In the genomic region with DNA sequence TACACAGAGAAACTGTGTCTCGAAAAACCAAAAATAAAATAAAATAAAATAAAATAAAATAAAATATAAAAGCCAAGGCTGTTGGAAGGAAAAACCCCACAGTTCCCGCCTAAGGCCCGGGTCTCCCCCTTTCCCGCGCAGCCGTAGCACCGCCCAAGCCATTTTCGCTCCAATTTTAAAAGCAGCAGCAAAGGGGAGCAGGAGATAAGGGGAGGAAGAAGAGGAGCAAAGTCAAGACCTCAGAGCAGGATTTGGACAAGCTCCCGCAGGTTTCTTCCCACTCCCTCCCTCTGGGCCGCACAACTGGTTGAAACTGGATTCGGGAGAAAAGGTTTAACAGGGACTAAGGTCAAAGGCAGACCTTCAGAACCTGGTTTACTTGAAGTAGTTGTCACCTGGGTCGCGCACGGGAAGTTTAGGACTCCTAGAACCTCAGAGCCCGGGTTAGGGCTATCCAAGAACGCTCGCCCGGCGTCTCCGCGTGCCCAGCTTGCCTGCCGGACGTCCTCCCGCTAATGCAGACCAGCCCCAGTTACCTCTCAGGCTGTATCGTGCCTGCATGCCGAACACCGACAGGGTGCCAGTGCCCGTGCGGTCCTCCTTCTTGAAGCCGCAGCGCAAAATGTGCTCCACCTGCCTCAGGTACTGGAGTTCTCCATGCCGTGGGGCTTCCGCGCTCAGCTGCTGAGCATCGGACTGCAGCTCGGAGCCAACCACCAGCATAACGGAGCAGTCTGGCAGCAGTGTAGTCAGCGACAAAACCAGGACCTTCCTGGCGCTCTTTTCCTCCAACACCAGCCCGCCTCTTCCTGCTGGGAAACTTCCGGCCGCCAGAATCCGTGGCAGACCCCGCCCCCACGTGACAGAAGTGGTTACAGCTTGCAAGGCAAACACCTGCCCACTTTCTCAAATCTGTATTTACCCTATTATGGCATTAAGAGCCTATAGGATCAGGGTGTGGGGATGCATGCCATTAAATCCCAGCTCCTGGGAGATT, we compare ENCODE assay signal across 8 mouse cellular contexts. TPM values are rescaled to one million over a fixed set of nuclear protein-coding genes. Genes with fewer than 3 reads are reported as not detected.
DNase-seq lines count a peak whose midpoint lies in the region; ATAC-seq and TF ChIP-seq lines count a peak whose summit lies in the region.

Gene Tyms (minus strand): TSS at position 793 of the 997 bp plus-strand sequence.

- H3K4me2 ChIP-seq in heart, embryonic 12.5 days = peak within 1 kb of the TSS; percentile 80
- H3K4me2 ChIP-seq in kidney, postnatal 0 days (ENCODE audit: low read length) = peak within 1 kb of the TSS; percentile 88
- H3K4me2 ChIP-seq in liver, embryonic 11.5 days = peak within 1 kb of the TSS; percentile 90
- peak within 1 kb of the TSS; percentile 61 for H3K4me2 ChIP-seq in stomach, embryonic 15.5 days

- peak within 1 kb of the TSS; percentile 93 for H3K27ac ChIP-seq in heart, embryonic 12.5 days (ENCODE audit: poor library complexity, severe bottlenecking)
- peak within 1 kb of the TSS; percentile 84 for H3K27ac ChIP-seq in kidney, postnatal 0 days
- peak within 1 kb of the TSS; percentile 91 for H3K27ac ChIP-seq in liver, embryonic 11.5 days (ENCODE audit: low read depth, low read length)
- H3K27ac ChIP-seq in stomach, embryonic 15.5 days = peak within 1 kb of the TSS; percentile 81

- DNase-seq in CD4-positive helper T cell, adult 2 months (ENCODE audit: low read depth, low spot score) = peak; percentile 73
- DNase-seq in brain, embryonic 14.5 days (ENCODE audit: low read depth) = peak; percentile 95
- peak; percentile 90 for DNase-seq in kidney, postnatal 0 days (ENCODE audit: low spot score)
- DNase-seq in liver, embryonic 11.5 days (ENCODE audit: low spot score) = peak; percentile 84
- peak; percentile 18 to 26 for DNase-seq in natural killer cell, adult 2 months (ENCODE audit: low spot score in 2 of 2)

- no peak; the same call in 1 of the 2 replicates for TF ChIP-seq CTCF in brain, embryonic 14.5 days (IDR thresholded peaks at IDR 0.05; ENCODE audit: borderline replicate concordance, extremely low read depth, insufficient read depth, insufficient read length)
- peak; percentile 29; the same call in 1 of the 2 replicates for TF ChIP-seq CTCF in kidney, postnatal 0 days (IDR thresholded peaks at IDR 0.05; ENCODE audit: low read depth)

- H3K9ac ChIP-seq in heart, embryonic 12.5 days = peak within 1 kb of the TSS; percentile 90
- peak within 1 kb of the TSS; percentile 75 for H3K9ac ChIP-seq in kidney, postnatal 0 days (ENCODE audit: low read depth, low read length)
- H3K9ac ChIP-seq in liver, embryonic 11.5 days (ENCODE audit: low read depth, low read length) = peak within 1 kb of the TSS; percentile 95
- peak within 1 kb of the TSS; percentile 40 for H3K9ac ChIP-seq in stomach, embryonic 15.5 days

- ATAC-seq in heart, embryonic 12.5 days (ENCODE audit: insufficient number of reproducible peaks, low FRiP score) = peak; percentile 90
- ATAC-seq in kidney, postnatal 0 days (replicated peaks; ENCODE audit: low FRiP score, low read depth) = peak; percentile 87
- peak; percentile 90 for ATAC-seq in liver, embryonic 11.5 days (replicated peaks; ENCODE audit: low FRiP score)
- ATAC-seq in stomach, embryonic 15.5 days (ENCODE audit: insufficient read depth, low FRiP score, low read depth) = peak; percentile 93

- H3K9me3 ChIP-seq in erythroblast, embryonic 14.5 days (ENCODE audit: control insufficient read depth, low read length) = no peaks in the 10 kb centered on the region
- H3K9me3 ChIP-seq in heart, embryonic 12.5 days (replicated peaks) = no peaks in the 10 kb centered on the region
- no peaks in the 10 kb centered on the region for H3K9me3 ChIP-seq in kidney, postnatal 0 days (replicated peaks; ENCODE audit: low read length)
- no peaks in the 10 kb centered on the region for H3K9me3 ChIP-seq in liver, embryonic 11.5 days (ENCODE audit: control insufficient read depth, low read length)
- no peaks in the 10 kb centered on the region for H3K9me3 ChIP-seq in stomach, embryonic 15.5 days

- H3K4me3 ChIP-seq in erythroblast, embryonic 14.5 days (replicated peaks) = peak within 1 kb of the TSS; percentile 95
- H3K4me3 ChIP-seq in heart, embryonic 12.5 days = peak within 1 kb of the TSS; percentile 85
- H3K4me3 ChIP-seq in kidney, postnatal 0 days (replicated peaks; ENCODE audit: low read depth, low read length) = peak within 1 kb of the TSS; percentile 80
- H3K4me3 ChIP-seq in liver, embryonic 11.5 days (ENCODE audit: low read depth, low read length) = peak within 1 kb of the TSS; percentile 95
- H3K4me3 ChIP-seq in stomach, embryonic 15.5 days (replicated peaks) = peak within 1 kb of the TSS; percentile 68

- peaks cover 44% of the 10 kb centered on the region for H3K36me3 ChIP-seq in erythroblast, embryonic 14.5 days (ENCODE audit: control insufficient read depth)
- peaks cover 31% of the 10 kb centered on the region for H3K36me3 ChIP-seq in heart, embryonic 12.5 days
- peaks cover 5% of the 10 kb centered on the region; the same call in 1 of the 2 replicates for H3K36me3 ChIP-seq in kidney, postnatal 0 days (ENCODE audit: insufficient read depth, low read length)
- peaks cover 17% of the 10 kb centered on the region for H3K36me3 ChIP-seq in liver, embryonic 11.5 days (ENCODE audit: control insufficient read depth, insufficient read depth, low read length)
- H3K36me3 ChIP-seq in stomach, embryonic 15.5 days = peaks cover 15% of the 10 kb centered on the region; the same call in 1 of the 2 replicates

- peaks cover 31% of the 10 kb centered on the region for H3K4me1 ChIP-seq in erythroblast, embryonic 14.5 days (ENCODE audit: control insufficient read depth)
- H3K4me1 ChIP-seq in heart, embryonic 12.5 days (replicated peaks) = peaks cover 11% of the 10 kb centered on the region
- H3K4me1 ChIP-seq in kidney, postnatal 0 days (replicated peaks; ENCODE audit: insufficient read depth, low read length) = no peaks in the 10 kb centered on the region
- H3K4me1 ChIP-seq in liver, embryonic 11.5 days (replicated peaks; ENCODE audit: control insufficient read depth, insufficient read depth, low read length) = peaks cover 2% of the 10 kb centered on the region; the same call in 1 of the 2 replicates
- H3K4me1 ChIP-seq in stomach, embryonic 15.5 days = 0 out of 2 replicates have a peak, but pooled peaks cover 3% of the 10 kb centered on the region

- TF ChIP-seq POLR2A in brain, embryonic 14.5 days (IDR thresholded peaks at IDR 0.05; ENCODE audit: borderline replicate concordance, extremely low read depth, insufficient read depth, insufficient read length, poor library complexity, severe bottlenecking) = peak; percentile 50; the same call in 1 of the 2 replicates

- under 1% methylated on average over 45 of the region's 45 CpGs for WGBS in heart, embryonic 12.5 days
- 1% methylated on average over 45 of the region's 45 CpGs for WGBS in kidney, postnatal 0 days
- WGBS in liver, embryonic 11.5 days = 1% methylated on average over 45 of the region's 45 CpGs
- WGBS in stomach, embryonic 15.5 days = 2% methylated on average over 45 of the region's 45 CpGs

- no peaks in the 10 kb centered on the region for H3K27me3 ChIP-seq in erythroblast, embryonic 14.5 days (ENCODE audit: control insufficient read depth)
- no peaks in the 10 kb centered on the region for H3K27me3 ChIP-seq in heart, embryonic 12.5 days (replicated peaks)
- H3K27me3 ChIP-seq in kidney, postnatal 0 days (ENCODE audit: insufficient read depth, low read length) = no peaks in the 10 kb centered on the region
- no peaks in the 10 kb centered on the region for H3K27me3 ChIP-seq in liver, embryonic 11.5 days (replicated peaks; ENCODE audit: control insufficient read depth, insufficient read depth, low read length)
- H3K27me3 ChIP-seq in stomach, embryonic 15.5 days (replicated peaks) = no peaks in the 10 kb centered on the region

RNA-seq across cellular contexts. Expression of gene Tyms, which starts in this region (rescaled TPM):
- 43.0 and 72.7 TPM in 2 replicates for polyA plus RNA-seq in brain, embryonic 14.5 days (2012; rRNA removed)
- polyA plus RNA-seq in erythroblast, embryonic 14.5 days (2012) = 9.5 and 11.7 TPM in 2 replicates
- 120 and 123 TPM in 2 replicates for polyA plus RNA-seq in heart, embryonic 12.5 days (2016; fragmentation: Nextera tagmentation; extraction: Ambion mirVana)
- 137 and 160 TPM in 2 replicates for polyA plus RNA-seq in kidney, postnatal 0 days (2015; fragmentation: Nextera tagmentation; extraction: Ambion mirVana)
- polyA plus RNA-seq in liver, embryonic 11.5 days (2014; fragmentation: Nextera tagmentation; extraction: Ambion mirVana) = 344 and 357 TPM in 2 replicates
- 240 and 284 TPM in 2 replicates for polyA plus RNA-seq in stomach, embryonic 15.5 days (2015; fragmentation: Nextera tagmentation; extraction: Ambion mirVana)

Comparison
In these comparisons a context has a peak if more than half of its experiments do, and no peak if none do; other contexts are left out.
1. Peak in every context shown above with its lines: DNase-seq, ATAC-seq, H3K4me3 ChIP-seq and H3K27ac ChIP-seq.
2. DNase-seq: peak in every context shown above with its lines; median percentile 95 in brain, embryonic 14.5 days; 90 in kidney, postnatal 0 days; 84 in liver, embryonic 11.5 days; 73 in CD4-positive helper T cell, adult 2 months; 22 in natural killer cell, adult 2 months.
3. H3K9ac ChIP-seq: peak in every context shown above with its lines; median percentile 95 in liver, embryonic 11.5 days; 90 in heart, embryonic 12.5 days; 75 in kidney, postnatal 0 days; 40 in stomach, embryonic 15.5 days.